Mouse (Mus musculus) 3134 (cell line): ENCODE data around the gene Npm3.

Source experiments
- DNase-seq: peaks from one replicate; pipeline ENCODE4 v3.0.0-alpha.2; 2011; ENCODE audit warnings: low spot score; ENCODE audit not compliant: insufficient read length; ENCODE audit errors: extremely low read depth

Npm3 gene

GRCm38 (mm10) chr19:45736241-45736640 lies 13.2 kb downstream of the Npm3 start:
- DNase-seq = no peak

- DNase-seq = no peak
These were observed 14.6 kb downstream of the Npm3 start for GRCm38 (mm10) chr19:45734762-45735161.

- DNase-seq = no peak
These were observed 15.2 kb downstream of the Npm3 start for GRCm38 (mm10) chr19:45734191-45734590.

- no peak for DNase-seq
These were observed 15.8 kb downstream of the Npm3 start for GRCm38 (mm10) chr19:45733564-45733963.

- no peak for DNase-seq
These were observed 17.7 kb downstream of the Npm3 start for GRCm38 (mm10) chr19:45731658-45732057.

- no peak for DNase-seq
These were observed 19.3 kb downstream of the Npm3 start for GRCm38 (mm10) chr19:45730042-45730441.

GRCm38 (mm10) chr19:45727231-45727630 lies 22.2 kb downstream of the Npm3 start:
- no peak for DNase-seq

GRCm38 (mm10) chr19:45725677-45726277 lies 23.6 kb downstream of the Npm3 start:
- no peak for DNase-seq

- no peak for DNase-seq
These were observed 27.2 kb downstream of the Npm3 start for GRCm38 (mm10) chr19:45722188-45722587.

GRCm38 (mm10) chr19:45718286-45718685 lies 31.1 kb downstream of the Npm3 start:
- no peak for DNase-seq

GRCm38 (mm10) chr19:45717493-45718220 lies 31.7 kb downstream of the Npm3 start:
- DNase-seq = no peak

- DNase-seq = no peak
These were observed 40.7 kb downstream of the Npm3 start for GRCm38 (mm10) chr19:45708704-45709103.
